Mouse (Mus musculus): ENCODE data around the gene Cers6. TPM values are rescaled to one million over a fixed set of nuclear protein-coding genes. Genes with fewer than 3 reads are reported as not detected.

Gene Cers6
- polyA plus RNA-seq, 1 experiment from 2014 or later, result 55.0 TPM

DNA sequence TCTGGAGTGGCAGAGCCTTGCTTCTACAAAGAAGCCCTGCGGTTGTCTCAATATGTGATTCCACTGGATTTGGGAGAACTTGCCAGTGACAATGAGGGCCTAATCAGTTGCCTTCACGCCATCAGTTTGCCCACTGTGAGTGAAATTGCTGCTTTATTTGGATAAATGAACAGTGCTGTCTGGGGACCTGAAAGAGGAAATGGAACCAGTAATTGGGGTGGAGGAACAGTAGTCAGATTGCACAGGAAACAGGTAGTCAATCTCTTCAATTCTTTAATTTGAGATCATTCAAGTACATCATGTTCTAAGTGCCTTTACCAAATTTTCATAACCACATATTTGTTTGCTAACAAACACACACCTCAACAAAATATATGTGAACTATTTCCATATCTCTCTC is 92.4 kb downstream of the Cers6 start:
- no peak for ATAC-seq (replicated peaks)
- WGBS, result 74% methylated on average over 2 of the region's 2 CpGs
- H3K9me3 ChIP-seq, result peaks cover 7% of the 10 kb centered on the region; the same call in 1 of the 2 replicates
- no peak overlapping the region for H3K27ac ChIP-seq (replicated peaks)
- no peak overlapping the region for H3K9ac ChIP-seq (replicated peaks)
- H3K4me1 ChIP-seq, result 0 out of 2 replicates have a peak, but pooled peaks cover 3% of the 10 kb centered on the region
- H3K4me3 ChIP-seq, result no peak overlapping the region
- H3K4me2 ChIP-seq (replicated peaks), result no peak overlapping the region
- H3K36me3 ChIP-seq, result peaks cover 4% of the 10 kb centered on the region; the same call in 1 of the 2 replicates
- H3K27me3 ChIP-seq, result no peaks in the 10 kb centered on the region

DNA sequence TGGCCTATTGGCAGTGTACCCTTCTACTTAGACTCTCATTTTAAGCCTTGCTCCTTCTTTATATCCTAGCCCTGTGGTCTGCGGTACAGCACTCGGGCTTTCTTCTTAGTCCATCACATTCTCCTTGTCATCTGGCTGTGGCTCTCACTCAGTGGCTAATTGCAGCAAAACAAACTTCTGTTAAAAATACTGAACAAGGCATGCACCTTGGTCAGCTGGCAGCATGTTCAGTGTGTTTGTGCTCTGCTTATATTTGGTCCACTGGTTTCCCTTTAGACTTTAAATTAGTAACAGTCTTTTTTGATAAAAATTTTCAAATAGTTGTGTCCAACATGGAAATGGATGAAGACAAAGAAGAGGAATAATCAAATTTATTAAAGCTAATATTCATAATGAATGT is 94.3 kb downstream of the Cers6 start:
- Histone ChIP-seq H3K36me3 (no peaks in the 10 kb centered on the region; the same call in 1 of the 2 replicates), H3K27me3 (no peaks in the 10 kb centered on the region), H3K4me2 (replicated peaks) (no peak overlapping the region), H3K4me1 (0 out of 2 replicates have a peak, but pooled peaks cover 3% of the 10 kb centered on the region), H3K27ac (replicated peaks) (no peak overlapping the region), H3K4me3 (no peak overlapping the region), H3K9me3 (peaks cover 7% of the 10 kb centered on the region; the same call in 1 of the 2 replicates), H3K9ac (replicated peaks) (no peak overlapping the region)
- 91% methylated on average over 2 of the region's 2 CpGs for WGBS
- no peak for ATAC-seq (replicated peaks)

DNA sequence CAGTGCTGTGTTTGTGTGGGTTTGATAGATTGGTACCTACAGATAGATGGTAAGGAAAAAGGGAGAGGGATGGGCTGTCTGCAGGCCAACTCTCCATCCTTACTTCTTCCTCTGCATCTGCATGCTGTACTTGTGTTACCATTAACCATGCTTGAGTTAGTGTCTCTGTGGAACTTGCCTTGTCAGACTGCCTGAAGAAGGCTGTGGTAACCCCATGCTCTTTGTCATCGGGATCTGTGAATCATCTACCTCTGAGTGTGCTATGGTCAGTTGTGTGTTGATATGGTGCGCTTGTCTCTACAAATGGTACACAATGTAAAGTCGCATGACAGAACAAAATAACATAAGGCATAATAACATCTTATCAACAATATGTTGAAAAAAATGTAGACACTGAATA is 94.9 kb downstream of the Cers6 start:
- H3K27me3 ChIP-seq, result no peaks in the 10 kb centered on the region
- 97% methylated on average over 3 of the region's 3 CpGs for WGBS
- H3K36me3 ChIP-seq, result no peaks in the 10 kb centered on the region; the same call in 1 of the 2 replicates
- no peak overlapping the region for H3K4me3 ChIP-seq
- H3K4me1 ChIP-seq, result 0 out of 2 replicates have a peak, but pooled peaks cover 3% of the 10 kb centered on the region
- H3K27ac ChIP-seq (replicated peaks), result no peak overlapping the region
- H3K9me3 ChIP-seq, result peaks cover 7% of the 10 kb centered on the region; the same call in 1 of the 2 replicates
- no peak overlapping the region for H3K4me2 ChIP-seq (replicated peaks)
- H3K9ac ChIP-seq (replicated peaks), result no peak overlapping the region
- no peak for ATAC-seq (replicated peaks)

DNA sequence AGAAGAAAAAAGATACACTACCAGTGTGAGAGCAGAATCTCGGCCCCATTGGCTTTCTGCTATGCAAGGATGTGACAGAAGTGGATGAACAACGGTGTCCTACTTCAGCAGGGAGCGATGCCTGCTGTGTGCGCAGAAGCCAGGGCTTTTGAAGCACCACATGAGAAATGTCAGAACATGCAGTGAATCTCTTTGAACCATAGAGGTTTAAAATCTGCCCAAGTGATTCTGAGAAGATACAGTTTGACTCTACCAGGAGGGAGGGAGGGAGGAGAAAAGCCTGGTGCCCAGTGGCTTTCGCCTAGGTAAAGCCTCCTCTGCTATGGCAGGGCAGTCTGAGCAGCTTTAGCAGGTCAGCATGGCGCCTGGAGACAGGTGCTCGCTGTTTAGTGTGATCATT is 96.6 kb downstream of the Cers6 start:
- 81% methylated on average over 7 of the region's 7 CpGs for WGBS
- peak; percentile 47; the same call in 1 of the 2 replicates for ATAC-seq (replicated peaks)
- Histone ChIP-seq H3K9me3 (no peaks in the 10 kb centered on the region), H3K4me1 (0 out of 2 replicates have a peak, but pooled peaks cover 3% of the 10 kb centered on the region), H3K36me3 (no peaks in the 10 kb centered on the region), H3K27me3 (no peaks in the 10 kb centered on the region), H3K27ac (replicated peaks) (0 out of 2 replicates have a peak overlapping the region, but pooled peaks have one; percentile 8), H3K9ac (replicated peaks) (no peak overlapping the region), H3K4me3 (no peak overlapping the region), H3K4me2 (replicated peaks) (no peak overlapping the region)

DNA sequence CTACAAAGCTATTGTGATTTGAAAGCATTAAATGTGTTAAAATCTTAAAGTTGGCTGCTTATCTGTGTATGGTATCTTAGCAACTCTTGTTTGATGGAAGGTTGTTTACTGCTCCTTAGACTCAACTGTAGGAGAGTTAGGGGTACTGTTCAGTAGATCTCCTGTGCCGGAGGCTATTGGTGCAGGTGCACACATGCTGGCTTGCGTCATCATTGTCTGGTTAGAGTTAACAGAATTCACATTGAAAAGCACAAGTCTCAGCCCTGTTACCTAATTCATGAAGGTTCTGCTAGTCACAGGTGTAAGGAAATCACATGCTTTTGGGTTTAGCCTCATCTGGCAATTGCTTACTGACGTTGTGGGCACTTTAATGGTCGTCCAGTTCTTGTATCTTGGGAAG is 98.3 kb downstream of the Cers6 start:
- Histone ChIP-seq H3K27ac (replicated peaks) (no peak overlapping the region), H3K4me2 (replicated peaks) (no peak overlapping the region), H3K9me3 (no peaks in the 10 kb centered on the region), H3K36me3 (no peaks in the 10 kb centered on the region), H3K9ac (replicated peaks) (no peak overlapping the region), H3K4me1 (0 out of 2 replicates have a peak, but pooled peaks cover 3% of the 10 kb centered on the region), H3K27me3 (no peaks in the 10 kb centered on the region), H3K4me3 (no peak overlapping the region)
- WGBS, result 92% methylated on average over 4 of the region's 4 CpGs
- no peak for ATAC-seq (replicated peaks)

DNA sequence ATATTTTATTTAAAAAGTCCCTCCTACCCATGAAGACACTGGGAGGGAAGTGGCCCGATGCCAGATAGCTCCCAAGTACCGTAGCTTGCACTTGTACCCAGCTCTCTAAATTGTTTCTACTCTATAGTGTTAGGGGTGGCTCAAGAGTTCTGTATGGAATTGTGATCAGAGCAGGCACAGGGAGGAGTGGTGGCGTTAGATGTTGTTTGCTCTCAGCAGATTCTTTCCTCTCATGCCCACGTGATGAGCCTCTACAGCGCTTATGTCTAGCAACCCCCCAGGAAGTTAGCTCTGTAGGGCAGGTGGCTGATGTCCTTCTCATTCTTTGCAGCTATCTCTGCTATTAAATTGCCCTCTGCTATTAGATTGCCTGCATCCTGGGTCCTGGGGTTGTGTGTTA is 98.8 kb downstream of the Cers6 start:
- H3K27ac ChIP-seq (replicated peaks), result no peak overlapping the region
- H3K4me3 ChIP-seq, result no peak overlapping the region
- H3K9ac ChIP-seq (replicated peaks), result no peak overlapping the region
- no peaks in the 10 kb centered on the region for H3K9me3 ChIP-seq
- no peaks in the 10 kb centered on the region for H3K27me3 ChIP-seq
- WGBS, result 90% methylated on average over 5 of the region's 5 CpGs
- H3K4me1 ChIP-seq, result 0 out of 2 replicates have a peak, but pooled peaks cover 3% of the 10 kb centered on the region
- ATAC-seq (replicated peaks), result no peak
- H3K36me3 ChIP-seq, result no peaks in the 10 kb centered on the region
- no peak overlapping the region for H3K4me2 ChIP-seq (replicated peaks)

DNA sequence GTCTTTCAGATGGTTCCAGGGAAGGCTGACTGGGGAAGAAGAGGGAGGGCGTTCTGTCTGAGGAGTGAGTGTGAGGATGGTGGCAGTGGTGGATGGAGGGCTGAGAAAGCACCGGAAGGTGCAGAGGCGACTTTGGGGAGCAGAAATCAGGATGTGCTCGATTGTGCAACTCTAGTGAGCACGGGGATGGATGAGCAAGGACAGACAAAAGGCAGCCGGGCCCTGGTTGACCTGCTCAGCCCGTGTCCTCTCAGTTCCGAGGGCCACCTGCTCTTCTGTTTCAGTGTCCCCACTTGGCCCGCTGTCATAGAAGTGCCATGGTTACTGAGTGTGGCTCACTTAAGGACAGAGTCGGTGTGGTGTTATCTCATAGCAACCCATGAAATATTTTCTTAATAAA is 99.4 kb downstream of the Cers6 start:
- Histone ChIP-seq H3K27me3 (no peaks in the 10 kb centered on the region), H3K27ac (replicated peaks) (no peak overlapping the region), H3K4me3 (no peak overlapping the region), H3K4me1 (0 out of 2 replicates have a peak, but pooled peaks cover 3% of the 10 kb centered on the region), H3K4me2 (replicated peaks) (no peak overlapping the region), H3K9me3 (no peaks in the 10 kb centered on the region), H3K9ac (replicated peaks) (no peak overlapping the region), H3K36me3 (no peaks in the 10 kb centered on the region)
- WGBS, result 94% methylated on average over 10 of the region's 10 CpGs
- no peak for ATAC-seq (replicated peaks)

DNA sequence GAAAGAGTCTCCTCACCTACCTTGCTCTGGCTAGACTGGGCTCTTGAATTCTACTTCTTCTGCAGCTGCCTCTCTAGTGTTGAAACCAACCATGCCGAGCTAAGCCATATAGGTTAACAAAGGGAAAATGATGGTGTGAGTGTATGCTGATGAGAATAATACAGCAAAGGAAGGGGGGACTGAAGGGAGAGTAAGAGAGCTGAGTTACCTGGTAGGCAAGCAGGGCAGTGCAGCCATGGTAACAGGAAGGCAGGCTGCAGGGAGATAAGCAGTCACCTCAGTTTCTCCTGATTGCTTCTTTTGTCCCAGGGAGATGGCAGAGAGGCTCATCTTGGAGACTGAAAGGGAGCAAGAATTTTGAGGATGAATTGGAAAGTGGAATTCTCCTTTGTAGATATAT is 105.1 kb downstream of the Cers6 start:
- Histone ChIP-seq H3K27ac (replicated peaks) (no peak overlapping the region), H3K9me3 (no peaks in the 10 kb centered on the region), H3K4me2 (replicated peaks) (no peak overlapping the region), H3K27me3 (no peaks in the 10 kb centered on the region), H3K36me3 (no peaks in the 10 kb centered on the region), H3K4me3 (no peak overlapping the region), H3K4me1 (no peaks in the 10 kb centered on the region), H3K9ac (replicated peaks) (no peak overlapping the region)
- no peak; the same call in 1 of the 2 replicates for ATAC-seq (replicated peaks)
- WGBS, result 54% methylated on average over 1 of the region's 1 CpGs

DNA sequence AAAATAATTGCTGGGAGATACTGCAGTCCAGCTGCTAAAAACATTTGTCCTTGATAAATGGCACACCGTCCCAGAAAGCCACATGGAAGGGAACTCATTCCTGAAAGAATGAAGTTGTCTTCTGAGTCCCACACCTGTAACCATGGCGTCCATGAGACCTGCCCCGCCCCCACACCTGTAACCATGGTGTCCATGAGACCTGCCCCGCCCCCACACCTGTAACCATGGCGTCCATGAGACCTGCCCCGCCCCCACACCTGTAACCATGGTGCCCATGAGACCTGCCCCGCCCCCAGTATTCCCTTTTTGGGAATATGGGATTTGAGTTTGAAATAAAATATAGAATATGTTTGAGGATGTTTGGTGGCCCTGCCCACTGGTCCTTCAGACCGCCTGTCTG is 106.8 kb downstream of the Cers6 start:
- Histone ChIP-seq H3K9ac (replicated peaks) (no peak overlapping the region), H3K27me3 (no peaks in the 10 kb centered on the region), H3K36me3 (no peaks in the 10 kb centered on the region), H3K4me1 (no peaks in the 10 kb centered on the region), H3K9me3 (no peaks in the 10 kb centered on the region), H3K27ac (replicated peaks) (no peak overlapping the region), H3K4me2 (replicated peaks) (no peak overlapping the region), H3K4me3 (no peak overlapping the region)
- no peak for ATAC-seq (replicated peaks)
- WGBS, result 83% methylated on average over 8 of the region's 8 CpGs

DNA sequence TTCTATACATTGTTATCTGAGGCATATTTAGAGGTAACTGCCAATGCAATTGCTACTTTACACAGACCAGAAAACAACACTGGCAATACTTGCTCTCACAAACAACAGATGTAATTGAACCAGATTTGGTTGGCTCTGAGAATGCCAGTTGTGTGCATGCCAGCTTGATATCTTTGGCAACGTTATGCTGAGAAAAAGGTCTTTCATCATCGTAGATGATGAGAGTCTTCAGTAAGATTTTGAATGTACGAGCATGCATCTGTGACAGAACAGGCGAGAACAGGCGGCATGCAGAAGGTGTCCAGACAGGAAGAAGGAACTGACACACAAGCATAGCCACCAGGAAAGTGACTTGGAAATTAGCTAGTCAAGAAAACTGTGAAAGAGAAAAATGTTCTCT is 110.6 kb downstream of the Cers6 start:
- peak; percentile 49 for ATAC-seq (replicated peaks)
- Histone ChIP-seq H3K4me2 (replicated peaks) (no peak overlapping the region), H3K4me3 (no peak overlapping the region), H3K4me1 (no peaks in the 10 kb centered on the region), H3K27me3 (no peaks in the 10 kb centered on the region), H3K36me3 (no peaks in the 10 kb centered on the region), H3K9me3 (no peaks in the 10 kb centered on the region), H3K27ac (replicated peaks) (peak overlapping the region; percentile 48; the same call in 1 of the 2 replicates), H3K9ac (replicated peaks) (no peak overlapping the region)
- WGBS, result 68% methylated on average over 5 of the region's 5 CpGs

DNA sequence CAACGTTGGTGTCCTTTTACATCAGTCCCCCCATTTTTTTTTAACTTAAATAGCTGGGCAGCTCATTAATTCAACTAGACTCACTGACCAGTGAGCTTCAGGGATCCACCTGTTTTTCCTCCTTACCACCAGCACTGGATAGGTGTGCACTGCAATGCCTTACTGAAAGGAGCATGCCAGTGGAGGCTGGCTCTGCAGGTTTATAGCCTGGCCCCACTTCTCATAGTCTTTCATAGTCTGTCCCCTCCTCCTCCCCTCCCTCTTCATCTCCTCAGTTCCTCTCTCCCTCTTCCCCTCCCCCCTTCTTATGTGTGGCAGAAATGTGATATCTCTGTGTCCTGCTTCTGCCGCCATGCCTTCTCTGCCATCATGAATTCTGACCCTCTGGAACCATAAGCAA is 112.5 kb downstream of the Cers6 start:
- WGBS, result 79% methylated on average over 2 of the region's 2 CpGs
- ATAC-seq (replicated peaks), result no peak
- no peaks in the 10 kb centered on the region for H3K9me3 ChIP-seq
- H3K4me1 ChIP-seq, result no peaks in the 10 kb centered on the region
- no peaks in the 10 kb centered on the region for H3K36me3 ChIP-seq
- H3K27me3 ChIP-seq, result no peaks in the 10 kb centered on the region
- no peak overlapping the region for H3K4me2 ChIP-seq (replicated peaks)
- H3K4me3 ChIP-seq, result no peak overlapping the region
- no peak overlapping the region for H3K9ac ChIP-seq (replicated peaks)
- no peak overlapping the region for H3K27ac ChIP-seq (replicated peaks)

DNA sequence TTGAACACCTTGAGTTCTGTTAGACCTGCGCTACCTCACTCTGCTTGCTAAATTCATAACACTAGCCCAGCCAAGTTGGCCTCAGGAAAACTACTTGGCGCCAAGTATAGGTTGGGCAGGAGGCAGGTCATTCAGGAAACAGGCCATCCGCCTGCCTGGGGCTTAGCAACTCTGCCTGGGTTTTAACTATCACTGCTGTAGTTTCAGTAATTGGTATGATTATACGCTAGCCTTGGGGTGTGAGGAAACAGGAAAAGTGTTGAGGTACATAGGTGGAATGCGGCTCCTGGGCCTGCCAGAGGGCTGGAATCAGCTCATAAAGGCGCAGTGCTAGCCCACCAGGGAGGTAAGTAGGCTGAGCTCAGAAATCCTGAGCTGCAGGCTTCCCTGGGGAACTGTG is 114.0 kb downstream of the Cers6 start:
- ATAC-seq (replicated peaks), result no peak
- Histone ChIP-seq H3K27me3 (no peaks in the 10 kb centered on the region), H3K27ac (replicated peaks) (no peak overlapping the region), H3K4me1 (no peaks in the 10 kb centered on the region), H3K9ac (replicated peaks) (no peak overlapping the region), H3K36me3 (no peaks in the 10 kb centered on the region), H3K4me2 (replicated peaks) (no peak overlapping the region), H3K9me3 (no peaks in the 10 kb centered on the region), H3K4me3 (no peak overlapping the region)
- WGBS, result 92% methylated on average over 6 of the region's 6 CpGs

DNA sequence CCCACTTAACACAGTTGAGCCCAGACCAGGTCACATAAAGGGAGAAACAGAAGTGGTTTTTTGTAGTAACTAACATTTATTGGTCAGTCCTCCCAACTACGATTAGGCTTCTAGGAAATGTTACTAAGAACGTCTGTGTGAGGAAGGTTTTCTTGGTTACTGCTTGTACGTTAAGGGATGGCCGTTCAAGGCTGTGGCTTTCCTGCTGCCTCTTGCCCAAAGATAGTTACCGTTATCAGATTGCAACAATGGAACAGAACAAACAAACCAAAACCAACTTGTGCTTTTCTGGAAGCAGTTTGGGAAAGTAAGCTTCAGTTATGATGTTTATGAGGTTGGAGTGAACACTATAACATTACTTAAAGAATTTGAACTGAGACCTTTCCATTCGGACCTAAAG is 114.5 kb downstream of the Cers6 start:
- WGBS, result 90% methylated on average over 6 of the region's 6 CpGs
- Histone ChIP-seq H3K4me1 (no peaks in the 10 kb centered on the region), H3K4me2 (replicated peaks) (no peak overlapping the region), H3K9ac (replicated peaks) (no peak overlapping the region), H3K27me3 (no peaks in the 10 kb centered on the region), H3K9me3 (no peaks in the 10 kb centered on the region), H3K4me3 (no peak overlapping the region), H3K36me3 (no peaks in the 10 kb centered on the region), H3K27ac (replicated peaks) (no peak overlapping the region)
- no peak for ATAC-seq (replicated peaks)

All from forebrain, embryonic 15.5 days (tissue).